Mouse (Mus musculus) cerebellum, adult 2 months (tissue): ENCODE data around the gene Stx4a. TPM values are rescaled to one million over a fixed set of nuclear protein-coding genes. Genes with fewer than 3 reads are reported as not detected.
A peak's percentile ranks its signal among the peaks of the same experiment; 100 is the strongest.

Experiments used
- DNase-seq, 2 experiments: peaks; one replicate each; pipeline ENCODE4 v3.0.0; 2021
- H3K27ac ChIP-seq: fragments of 200-500 bp; 2 replicates; pipeline ENCODE4 v1.5.1; 2012; ENCODE audit warnings: low read length, control low read depth, inconsistent platforms; ENCODE audit not compliant: insufficient read depth
- H3K27me3 ChIP-seq: fragments of 200-500 bp; 2 replicates; pipeline ENCODE4 v1.6.1; 2012; ENCODE audit warnings: inconsistent platforms, mild to moderate bottlenecking, low read length, moderate library complexity; ENCODE audit not compliant: control insufficient read depth, insufficient read depth
- H3K4me1 ChIP-seq: fragments of 200-500 bp; 2 replicates; pipeline ENCODE4 v1.6.1; 2011; ENCODE audit warnings: low read length; ENCODE audit not compliant: control insufficient read depth, insufficient read depth
- H3K4me3 ChIP-seq: fragments of 200-500 bp; replicated peaks from 2 replicates; pipeline ENCODE3; 2011; ENCODE audit warnings: mild to moderate bottlenecking, low read depth, low read length, control low read depth; ENCODE audit not compliant: insufficient read depth
- CTCF ChIP-seq: fragments of 200-500 bp; IDR thresholded peaks from 2 replicates; pipeline ENCODE4 v1.5.1; 2011; ENCODE audit warnings: low read depth, mild to moderate bottlenecking, control low read depth, low read length, moderate library complexity, borderline replicate concordance; ENCODE audit not compliant: insufficient read depth
- POLR2A ChIP-seq: fragments of 200-500 bp; IDR thresholded peaks from 2 replicates; pipeline ENCODE4 v1.6.1; 2011; ENCODE audit warnings: low read length, control low read depth, borderline replicate concordance; ENCODE audit not compliant: insufficient read depth
- WGBS: fragments of 180-500 bp; shearing (Covaris S2); methylation state at CpG from one replicate; pipeline ENCODE4 v1.1.7; 2018; 5-methylcytosine and 5-hydroxymethylcytosine counted together
- polyA plus RNA-seq: library from polyadenylated mRNA; depleted of rRNA; stranded (reverse); fragments of >200 nt; gene quantifications from 2 replicates; pipeline ENCODE4 v1.2.3, GENCODE M21; 2012

Gene Stx4a
- polyA plus RNA-seq, 1 experiment: 153 TPM

DNA sequence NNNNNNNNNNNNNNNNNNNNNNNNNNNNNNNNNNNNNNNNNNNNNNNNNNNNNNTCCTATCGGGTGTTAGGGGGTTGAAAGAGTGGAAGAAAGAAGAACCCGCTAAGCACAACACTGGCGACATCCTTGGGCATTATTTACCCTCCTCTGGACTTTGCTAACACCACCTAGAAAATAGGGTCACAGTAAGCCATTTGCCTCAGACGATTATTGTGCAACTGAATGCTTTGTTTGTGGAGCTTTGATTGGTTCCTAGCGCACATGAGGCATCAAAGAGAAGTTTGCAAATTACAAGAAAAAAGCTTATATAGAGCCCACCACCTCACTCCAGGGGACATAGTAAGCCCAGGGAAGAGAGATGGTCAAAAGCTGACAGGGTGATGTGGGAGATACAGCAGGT is 15.3 kb upstream of the Stx4a start:
- Histone ChIP-seq H3K27ac (no peak overlapping the region), H3K4me3 (no peak overlapping the region), H3K4me1 (peaks cover 32% of the 10 kb centered on the region), H3K27me3 (no peaks in the 10 kb centered on the region)
- 83% methylated on average over 5 of the region's 5 CpGs for WGBS
- TF ChIP-seq CTCF (no peak), POLR2A (no peak)
- DNase-seq: no peak

DNA sequence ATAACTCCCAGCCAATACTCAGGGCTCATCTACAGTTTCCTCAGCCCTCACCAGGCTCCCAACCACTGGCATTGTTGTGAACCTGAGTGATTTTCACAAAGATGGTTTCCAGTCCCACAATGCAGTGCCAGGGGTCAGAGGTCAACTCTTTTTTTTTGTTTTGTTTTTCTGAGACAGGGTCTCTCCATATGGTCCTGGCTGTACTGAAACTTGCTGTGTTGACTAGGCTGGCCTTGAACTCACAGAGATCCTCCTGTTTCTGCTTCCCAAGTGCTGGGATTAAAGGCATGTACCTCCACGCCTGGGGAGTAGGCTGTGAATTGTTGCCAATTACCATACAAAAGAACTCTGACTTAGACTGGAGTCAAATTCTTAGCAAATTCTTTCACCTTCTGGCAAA is 14.2 kb upstream of the Stx4a start:
- no peak for TF ChIP-seq POLR2A
- no peak for TF ChIP-seq CTCF
- 85% methylated on average over 1 of the region's 1 CpGs for WGBS
- Histone ChIP-seq H3K27ac (no peak overlapping the region), H3K4me3 (no peak overlapping the region), H3K4me1 (peaks cover 28% of the 10 kb centered on the region), H3K27me3 (no peaks in the 10 kb centered on the region)
- DNase-seq: no peak

DNA sequence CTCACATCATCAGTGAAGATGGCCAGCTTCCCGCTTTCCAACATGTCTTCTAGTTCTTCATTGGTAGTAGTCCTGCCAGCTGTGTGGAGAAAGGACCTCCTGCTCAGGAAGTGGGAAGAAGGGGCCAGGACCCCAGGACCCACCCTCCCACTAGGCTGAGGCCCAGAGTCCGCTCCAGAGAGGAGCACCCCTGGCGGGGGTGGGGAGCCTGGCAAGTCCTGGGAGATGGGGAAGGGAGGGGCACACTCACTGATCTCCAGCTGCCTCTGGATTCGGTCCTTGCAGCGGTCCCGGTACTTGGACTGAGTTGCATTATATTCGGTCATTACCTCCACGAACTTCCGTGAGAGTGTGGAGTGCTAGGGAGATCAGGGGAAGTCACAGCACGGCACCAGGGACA is 13.4 kb upstream of the Stx4a start:
- DNase-seq: no peak
- Histone ChIP-seq H3K27me3 (no peaks in the 10 kb centered on the region), H3K4me1 (peaks cover 34% of the 10 kb centered on the region), H3K27ac (no peak overlapping the region), H3K4me3 (no peak overlapping the region)
- no peak for TF ChIP-seq CTCF
- TF ChIP-seq POLR2A: no peak
- 72% methylated on average over 10 of the region's 10 CpGs for WGBS

DNA sequence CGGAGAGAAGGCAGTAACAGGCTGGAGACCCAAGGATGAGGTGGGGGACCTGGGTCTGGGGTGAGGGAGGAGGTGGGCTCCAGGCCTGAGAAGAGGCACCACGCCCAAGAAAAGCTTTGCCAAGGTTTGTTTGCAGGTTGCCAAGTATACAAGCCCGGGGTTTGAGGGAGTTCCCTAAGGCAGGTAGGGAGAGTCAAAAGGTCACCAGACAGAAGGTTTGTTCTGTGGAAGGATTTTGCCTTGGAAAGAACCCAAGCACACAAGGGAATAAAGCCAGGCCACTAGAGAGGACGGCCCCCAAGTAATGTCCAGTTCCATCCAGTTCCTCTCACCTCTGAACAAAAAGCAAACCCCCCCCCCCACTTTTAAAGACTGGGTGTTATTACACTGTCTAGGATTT is 12.9 kb upstream of the Stx4a start:
- DNase-seq: no peak
- Histone ChIP-seq H3K27ac (no peak overlapping the region), H3K27me3 (no peaks in the 10 kb centered on the region), H3K4me3 (no peak overlapping the region), H3K4me1 (peaks cover 39% of the 10 kb centered on the region)
- WGBS: 41% methylated on average over 4 of the region's 4 CpGs
- TF ChIP-seq CTCF (no peak), POLR2A (no peak)

DNA sequence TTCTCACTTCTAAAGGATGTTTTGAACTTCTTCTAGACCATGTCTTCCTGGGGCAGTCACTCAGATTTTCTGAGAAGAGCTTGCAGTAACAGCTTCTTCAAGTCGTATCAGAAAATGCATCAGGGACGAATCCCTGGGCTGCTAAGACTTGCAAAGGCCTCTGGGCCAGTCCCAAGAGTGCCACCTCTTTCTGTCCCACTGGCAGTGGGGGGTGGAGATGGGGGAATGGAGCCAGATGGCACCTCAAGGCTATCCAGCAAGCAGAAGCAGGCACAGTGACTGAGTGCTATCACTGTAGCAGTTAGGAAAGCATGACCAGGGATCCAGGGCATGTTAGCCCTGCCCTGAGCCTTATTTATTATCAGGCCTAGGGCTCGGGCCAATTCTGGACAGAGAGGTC is 11.8 kb upstream of the Stx4a start:
- WGBS: 25% methylated on average over 3 of the region's 3 CpGs
- H3K4me3 ChIP-seq: no peak overlapping the region
- peak overlapping the region; percentile 34; the same call in 1 of the 2 replicates for H3K27ac ChIP-seq
- H3K27me3 ChIP-seq: no peaks in the 10 kb centered on the region
- peaks cover 44% of the 10 kb centered on the region for H3K4me1 ChIP-seq
- TF ChIP-seq POLR2A (no peak), CTCF (no peak)
- peak; percentile 62 to 69 for DNase-seq

DNA sequence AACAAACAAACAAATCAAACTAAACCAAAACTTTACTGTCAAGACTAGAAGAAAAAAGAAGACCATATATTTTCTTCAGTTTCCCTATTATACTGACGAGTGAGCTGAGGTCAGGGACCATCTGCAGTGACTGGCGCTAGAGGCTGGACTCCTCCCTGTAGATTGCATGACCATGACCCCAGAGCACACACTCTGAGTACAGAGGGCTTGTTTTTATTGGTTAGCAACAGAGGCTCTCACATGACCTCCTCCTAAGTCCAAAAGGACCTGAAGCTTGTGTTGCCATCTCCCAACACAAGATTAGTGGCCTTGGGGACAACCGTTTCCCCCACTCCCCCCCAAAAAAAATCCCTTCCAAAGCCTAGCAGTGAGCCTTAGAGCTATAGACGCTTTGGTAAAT is 10.3 kb upstream of the Stx4a start:
- Histone ChIP-seq H3K27ac (peak overlapping the region; percentile 90), H3K27me3 (no peaks in the 10 kb centered on the region), H3K4me1 (peaks cover 52% of the 10 kb centered on the region), H3K4me3 (no peak overlapping the region)
- no peak for DNase-seq
- TF ChIP-seq POLR2A (no peak), CTCF (no peak)
- WGBS: 12% methylated on average over 4 of the region's 4 CpGs

DNA sequence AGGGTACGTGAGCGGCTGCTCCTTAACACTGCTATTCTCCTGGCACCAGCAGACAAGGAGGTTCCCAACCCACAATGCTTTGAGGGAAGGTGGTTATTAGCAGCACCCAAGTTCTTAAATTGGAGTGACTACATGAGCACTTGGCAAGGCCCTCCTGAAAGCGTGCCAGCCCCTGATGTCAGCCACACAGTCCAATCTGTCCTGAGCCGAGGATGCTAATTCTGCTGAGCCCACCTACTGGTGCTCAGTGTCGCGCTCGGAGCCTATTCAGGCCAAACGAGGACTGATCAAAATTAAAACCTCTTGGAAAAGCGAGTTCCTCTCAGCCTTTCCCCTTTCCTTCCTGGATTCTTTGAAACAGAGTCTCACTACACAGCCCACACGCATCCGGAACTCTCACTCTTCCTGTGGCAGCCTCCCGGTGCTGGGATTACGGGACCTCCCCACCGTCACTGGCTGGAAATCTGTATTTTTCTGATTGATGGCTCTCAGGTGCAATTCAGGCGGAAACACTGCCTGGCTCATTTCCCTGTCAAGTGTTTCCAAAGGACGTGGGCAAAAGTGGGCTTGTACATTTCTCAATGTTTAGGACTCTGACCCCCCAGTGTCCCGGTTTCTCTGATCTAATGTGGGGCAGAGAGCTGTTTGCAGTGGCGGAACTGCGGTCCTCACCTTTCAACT is 9.7 kb upstream of the Stx4a start:
- peaks cover 54% of the 10 kb centered on the region for H3K4me1 ChIP-seq
- H3K27me3 ChIP-seq: no peaks in the 10 kb centered on the region
- peak overlapping the region; percentile 90 for H3K27ac ChIP-seq
- peak; percentile 98 to 99 for DNase-seq
- peak; percentile 37; the same call in 1 of the 2 replicates for TF ChIP-seq POLR2A
- no peak for TF ChIP-seq CTCF
- peak overlapping the region; percentile 1 for H3K4me3 ChIP-seq
- 12% methylated on average over 19 of the region's 19 CpGs for WGBS

DNA sequence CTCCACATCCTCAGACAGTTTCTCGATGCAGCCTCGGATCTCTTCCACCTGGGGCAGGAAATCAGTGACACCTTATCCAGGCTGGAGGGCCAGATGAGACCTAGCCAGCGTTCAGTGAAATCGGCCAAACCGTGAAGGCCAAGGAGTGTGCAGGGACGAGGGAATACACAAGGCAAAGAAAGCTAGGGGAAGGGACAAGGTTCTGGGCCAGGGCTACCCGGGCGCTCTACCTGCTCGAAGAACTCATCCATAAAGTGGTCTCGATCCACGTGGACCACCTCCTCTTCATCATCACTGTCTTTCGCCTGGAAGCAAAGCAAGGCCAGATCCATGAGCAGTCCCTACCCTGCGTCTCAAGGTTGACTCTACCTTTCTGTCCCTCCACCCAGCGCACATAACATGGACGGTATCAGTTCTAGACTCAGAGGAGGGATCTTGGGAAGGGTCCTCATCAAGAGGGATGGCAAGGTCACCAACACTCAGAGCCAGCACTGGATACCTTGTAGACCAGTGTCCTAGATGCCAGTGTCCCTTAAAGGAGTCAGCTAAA is 8.9 kb upstream of the Stx4a start:
- no peak for DNase-seq
- 60% methylated on average over 15 of the region's 15 CpGs for WGBS
- Histone ChIP-seq H3K27me3 (no peaks in the 10 kb centered on the region), H3K4me3 (no peak overlapping the region), H3K4me1 (peaks cover 58% of the 10 kb centered on the region), H3K27ac (peak overlapping the region; percentile 90)
- TF ChIP-seq POLR2A: no peak
- no peak for TF ChIP-seq CTCF
